Mouse (Mus musculus) myocyte (in vitro differentiated cells): ENCODE results near the gene Sult2b1.

ENCODE experiments used
- MAX ChIP-seq: IDR thresholded peaks from one replicate; pipeline ENCODE4 v1.6.1; 2011; ENCODE audit warnings: low read depth, mild to moderate bottlenecking, control low read depth
- TCF3 ChIP-seq: IDR thresholded peaks from one replicate; pipeline ENCODE4 v1.6.1; 2011; ENCODE audit warnings: low read depth, control low read depth; ENCODE audit not compliant: insufficient read length

DNA sequence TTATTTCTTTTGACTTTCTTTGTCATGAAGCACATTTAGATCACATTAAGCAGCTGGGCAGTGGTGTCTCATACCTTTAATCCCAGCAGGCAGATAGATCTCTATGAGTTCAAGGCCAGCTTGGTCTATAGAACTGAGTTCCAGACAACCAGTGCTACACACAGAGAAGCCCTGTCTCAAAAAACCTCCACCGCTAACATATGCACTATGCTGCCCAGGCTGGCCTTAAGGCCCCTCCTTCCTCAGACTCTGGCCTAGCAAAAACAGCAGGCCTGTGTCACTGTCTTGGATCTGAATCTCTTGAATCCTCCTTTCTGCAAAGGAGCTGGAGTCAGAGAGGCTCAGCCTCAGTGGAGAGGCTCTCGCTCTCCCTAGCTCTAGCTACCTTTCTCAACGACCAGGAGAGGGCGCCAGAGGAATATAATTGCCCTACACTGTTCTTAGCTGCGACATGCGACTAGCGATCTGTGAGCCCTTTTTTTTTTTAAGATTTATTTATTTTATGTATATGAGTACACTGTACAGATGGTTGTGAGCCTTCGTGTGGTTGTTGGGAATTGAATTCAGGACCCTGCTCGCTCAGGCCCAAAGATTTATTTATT, 45.2 kb downstream of the Sult2b1 start:
- no peak for TF ChIP-seq MAX
- TF ChIP-seq TCF3: no peak
